Mouse (Mus musculus) cerebellum, adult 2 months (tissue): ENCODE measurements at regions not wholly inside any gene's neighbourhood (a gene's known extent, or its start where the extent isn't known, plus 50 kb on each side); places are given as distances from the start of the nearest gene placed in this dataset.

Experiments used
- CTCF ChIP-seq: fragments of 200-500 bp; IDR thresholded peaks from 2 replicates; pipeline ENCODE4 v1.5.1; 2011; ENCODE audit warnings: low read depth, mild to moderate bottlenecking, control low read depth, low read length, moderate library complexity, borderline replicate concordance; ENCODE audit not compliant: insufficient read depth
- POLR2A ChIP-seq: fragments of 200-500 bp; IDR thresholded peaks from 2 replicates; pipeline ENCODE4 v1.6.1; 2011; ENCODE audit warnings: low read length, control low read depth, borderline replicate concordance; ENCODE audit not compliant: insufficient read depth

GRCm38 (mm10) chr5:42502802-42503136, 435.0 kb downstream of the Gm16223 start:
- TF ChIP-seq POLR2A (no peak), CTCF (no peak)
